Mouse (Mus musculus) adrenal gland, postnatal 25 days (tissue): Measurements from ENCODE around the gene Pole2. TPM values are rescaled to one million over a fixed set of nuclear protein-coding genes. Genes with fewer than 3 reads are reported as not detected.
"Not testable (repeated sequence)": the region's sequence is repeated elsewhere in the genome, so short reads cannot be mapped to it uniquely, and the experiment has no call there.

ENCODE experiments used
- DNase-seq: peaks from one replicate; pipeline ENCODE4 v3.0.0; 2021; ENCODE audit warnings: mixed read lengths
- microRNA-seq, 2 experiments: library from miRNA; unstranded; fragments of <30 nt; microRNA quantifications; one replicate each; pipeline ENCODE4 v1.2.0; 2021
- total RNA-seq: library from RNA; stranded (reverse); gene quantifications from 2 replicates; pipeline ENCODE4 v1.2.3, GENCODE M21; 2021

Gene Pole2
- total RNA-seq, 1 experiment from 2014 or later = 5.8 TPM

DNA sequence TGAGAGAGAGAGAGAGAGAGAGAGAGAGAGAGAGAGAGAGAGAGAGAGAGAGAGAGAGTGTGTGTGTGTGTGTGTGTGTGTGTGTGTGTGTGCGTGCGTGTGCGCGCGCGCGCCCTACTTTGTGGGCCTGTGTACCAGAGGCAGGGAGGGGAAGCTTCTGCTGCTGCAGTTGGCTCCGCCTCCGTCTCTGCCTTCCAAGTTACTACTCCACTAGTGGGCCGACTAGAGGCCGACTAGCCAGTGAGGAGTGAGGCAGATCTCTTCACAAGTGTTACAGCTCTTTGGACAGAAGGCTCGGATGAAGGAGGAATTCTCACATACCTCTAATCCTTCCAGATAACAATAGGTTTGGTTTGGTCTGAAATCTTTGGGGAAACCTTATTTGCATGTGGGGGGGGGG is 48.6 kb downstream of the Pole2 start:
- no peak for DNase-seq

DNA sequence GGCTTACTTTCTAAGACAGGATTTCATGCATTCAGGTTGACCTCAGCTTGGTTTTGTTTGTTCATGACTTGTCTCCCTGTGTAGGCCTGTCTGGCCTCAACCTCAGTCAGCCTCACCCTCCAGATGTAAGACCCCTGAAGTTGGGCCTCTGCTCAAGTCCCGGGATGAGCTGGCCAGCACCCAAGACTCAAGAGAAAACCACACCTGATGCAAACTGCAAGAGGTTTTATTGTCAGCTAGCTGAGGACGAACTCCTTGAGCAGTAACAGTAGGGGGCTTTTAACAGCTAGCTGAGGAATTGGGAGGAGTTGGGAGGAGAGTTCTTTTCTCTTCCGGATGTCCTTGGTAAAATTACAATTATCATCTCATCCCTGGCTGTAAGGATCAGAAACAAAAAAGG is 50.5 kb downstream of the Pole2 start:
- DNase-seq = no peak

DNA sequence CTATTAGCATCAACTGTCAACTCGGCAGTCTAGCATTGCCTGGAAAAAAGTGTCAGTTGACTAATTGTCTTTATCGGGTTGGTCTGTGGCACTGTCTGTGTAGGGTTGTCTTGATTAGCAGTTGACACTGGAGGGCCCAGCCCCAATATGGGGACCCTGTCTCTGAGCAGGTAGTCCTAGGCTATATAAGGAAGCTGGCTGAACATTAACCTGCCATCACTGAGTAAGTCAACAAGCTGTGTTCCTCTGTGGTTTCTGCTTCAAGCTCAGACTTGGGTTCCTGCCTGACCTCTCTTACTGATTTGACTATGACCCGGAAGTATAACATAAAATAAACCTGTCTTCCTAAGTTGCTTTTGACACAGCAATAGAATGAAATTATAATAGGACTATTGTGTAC is 52.0 kb downstream of the Pole2 start:
- no peak for DNase-seq

DNA sequence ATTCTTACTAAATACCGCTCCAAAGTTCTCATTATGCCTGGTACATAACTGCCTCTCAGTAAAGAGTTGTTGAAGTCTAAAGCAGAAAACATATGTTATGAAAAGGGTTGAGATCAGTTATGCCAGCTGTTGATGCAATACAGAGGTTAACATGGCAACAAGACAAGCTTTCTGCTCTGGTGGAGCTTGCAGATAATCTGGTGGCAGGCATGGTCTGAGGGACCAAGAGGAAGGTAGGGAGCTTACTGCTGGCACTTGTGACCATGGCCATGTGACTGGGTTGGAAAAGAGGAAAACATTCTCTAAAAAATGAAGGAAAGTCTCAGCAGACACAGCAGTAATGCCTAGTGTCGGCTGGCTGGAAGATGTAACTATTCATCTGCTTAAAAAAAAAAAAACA is 56.7 kb downstream of the Pole2 start:
- no peak for DNase-seq

DNA sequence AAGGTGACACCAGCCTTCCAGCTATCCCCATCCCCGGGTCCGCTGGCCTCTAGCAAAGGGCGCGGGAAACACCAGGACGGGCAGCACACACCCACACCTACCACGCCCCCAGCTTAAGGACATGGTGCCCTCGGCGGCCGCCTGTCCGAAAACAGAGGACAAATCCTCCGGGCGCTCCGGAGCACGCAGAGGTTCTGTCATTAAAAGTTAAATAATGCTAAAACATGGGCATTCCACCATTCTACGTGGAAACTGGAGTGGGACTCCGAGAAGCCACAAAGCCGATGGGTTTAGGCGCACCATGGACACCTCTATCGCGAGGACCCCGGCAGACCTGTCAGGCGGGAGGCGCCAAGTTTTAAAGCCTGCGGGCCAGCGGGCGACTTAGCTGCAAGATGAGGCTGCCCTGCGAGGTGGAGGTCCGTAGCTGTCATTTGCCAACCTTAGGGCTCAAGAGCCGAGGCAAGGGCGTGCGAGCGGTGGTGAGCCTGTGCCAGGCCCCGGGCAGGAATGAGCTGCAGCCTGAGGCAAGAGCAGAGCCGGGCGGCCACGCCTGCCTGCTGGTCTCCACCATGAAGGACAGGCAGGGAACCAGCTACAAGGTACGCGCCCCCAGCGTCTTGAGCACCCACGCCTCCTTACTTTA is 59.4 kb downstream of the Pole2 start, which contains the start of gene Lrr1:
Lrr1 (plus strand) TSS at position 354 of the 646 bp plus-strand sequence.
- peak; percentile 81 for DNase-seq

DNA sequence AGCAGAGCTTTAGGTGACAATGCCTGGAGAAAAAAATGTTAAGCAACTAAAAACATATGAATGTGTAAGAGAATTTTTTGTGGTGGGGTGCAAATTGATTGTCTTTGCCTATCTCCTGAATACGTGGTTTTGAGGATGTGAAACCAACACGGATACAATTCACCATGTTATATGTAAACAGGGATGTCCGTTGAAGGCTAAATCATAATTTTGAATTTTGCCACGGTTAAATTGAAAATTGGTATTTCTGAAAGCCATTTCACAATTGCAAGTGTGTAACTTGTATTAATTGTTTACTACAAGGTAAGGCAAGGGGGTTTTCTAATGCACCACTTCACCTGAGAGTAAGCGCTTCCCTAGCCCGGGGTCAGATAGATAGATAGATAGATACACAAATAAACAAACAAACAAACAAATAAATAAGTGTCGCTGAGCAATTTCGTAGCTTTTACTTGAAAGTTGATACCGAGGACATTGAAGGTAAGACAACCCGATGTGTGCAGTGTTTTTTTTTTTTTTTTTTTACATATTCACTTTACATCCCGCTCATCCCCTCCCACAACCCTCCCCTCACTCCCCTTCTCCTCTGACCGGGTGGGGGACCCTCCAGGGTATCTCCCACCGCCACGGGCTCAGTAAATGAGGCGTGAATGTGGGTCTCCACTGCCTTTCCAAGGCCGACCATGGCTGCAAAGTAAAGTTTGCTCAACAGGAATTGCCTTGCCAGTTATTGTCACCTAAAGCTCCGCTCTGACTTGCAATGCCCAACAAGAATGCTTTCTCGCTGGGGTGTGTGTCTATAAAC is 60.1 kb downstream of the Pole2 start:
- DNase-seq = no peak

DNA sequence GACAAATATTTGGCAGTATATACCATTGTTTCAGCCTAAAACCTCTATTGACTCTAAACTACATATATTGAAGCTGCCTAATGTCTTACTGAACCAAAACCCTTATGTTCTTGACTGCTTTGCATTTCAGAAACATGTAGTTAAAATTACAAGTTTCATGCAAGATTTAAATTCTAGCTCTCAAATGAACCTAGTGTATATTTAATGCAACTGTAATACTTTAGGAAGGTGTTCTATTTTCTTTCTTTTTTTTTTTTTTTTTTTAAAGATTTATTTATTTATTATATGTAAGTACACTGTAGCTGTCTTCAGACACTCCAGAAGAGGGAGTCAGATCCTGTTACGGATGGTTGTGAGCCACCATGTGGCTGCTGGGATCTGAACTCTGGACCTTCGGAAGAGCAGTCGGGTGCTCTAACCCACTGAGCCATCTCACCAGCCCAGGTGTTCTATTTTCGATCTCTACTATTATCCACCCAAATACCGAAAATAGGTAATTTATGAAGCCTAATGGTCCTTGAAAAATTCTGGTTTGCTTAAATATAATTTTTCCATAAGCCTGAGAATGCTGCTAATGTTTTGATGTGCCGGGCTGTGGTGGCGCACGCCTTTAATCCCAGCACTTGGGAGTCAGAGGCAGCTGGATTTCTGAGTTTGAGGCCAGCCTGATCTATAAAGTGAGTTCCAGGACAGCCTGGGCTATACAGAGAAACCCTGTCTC is 61.0 kb downstream of the Pole2 start:
- DNase-seq = not testable (repeated sequence)

DNA sequence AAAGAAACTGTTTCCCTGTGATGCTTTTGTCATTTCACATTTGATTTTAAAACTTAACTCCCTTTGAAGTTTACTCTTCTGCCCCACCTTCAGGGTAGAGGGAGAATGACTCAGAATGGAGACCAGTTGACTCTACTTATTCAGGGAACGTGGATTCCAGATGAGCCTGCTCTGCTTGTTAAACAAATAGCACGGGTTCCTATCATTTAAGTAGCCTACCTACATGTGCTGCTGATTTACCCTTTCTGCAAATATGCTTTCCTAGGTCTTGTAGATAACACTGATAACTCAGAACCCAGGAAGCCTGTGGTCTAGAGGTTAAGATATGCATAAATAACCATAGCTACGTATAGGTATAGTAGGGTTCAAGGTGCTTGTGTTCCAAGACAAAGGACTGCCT is 63.1 kb downstream of the Pole2 start:
- DNase-seq = no peak

DNA sequence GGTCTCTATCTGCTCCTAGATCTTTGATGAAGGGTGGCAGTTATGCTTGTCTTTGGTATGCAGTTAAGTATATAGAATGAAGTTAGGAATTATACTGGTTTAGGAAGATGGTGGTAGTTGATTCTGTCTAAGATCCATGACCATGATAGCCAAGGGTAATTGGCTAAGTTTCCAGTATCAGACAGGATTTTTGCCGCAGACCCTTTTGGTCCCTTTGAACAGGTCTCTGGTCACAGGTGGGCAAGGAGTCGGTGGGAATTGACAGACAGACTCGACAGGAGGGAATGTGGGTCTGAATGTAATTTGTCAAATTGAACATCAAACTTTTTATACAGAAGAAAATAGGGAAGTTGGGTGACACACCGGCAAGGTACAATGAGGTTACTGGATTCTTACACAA is 64.4 kb downstream of the Pole2 start:
- not testable (repeated sequence) for DNase-seq

DNA sequence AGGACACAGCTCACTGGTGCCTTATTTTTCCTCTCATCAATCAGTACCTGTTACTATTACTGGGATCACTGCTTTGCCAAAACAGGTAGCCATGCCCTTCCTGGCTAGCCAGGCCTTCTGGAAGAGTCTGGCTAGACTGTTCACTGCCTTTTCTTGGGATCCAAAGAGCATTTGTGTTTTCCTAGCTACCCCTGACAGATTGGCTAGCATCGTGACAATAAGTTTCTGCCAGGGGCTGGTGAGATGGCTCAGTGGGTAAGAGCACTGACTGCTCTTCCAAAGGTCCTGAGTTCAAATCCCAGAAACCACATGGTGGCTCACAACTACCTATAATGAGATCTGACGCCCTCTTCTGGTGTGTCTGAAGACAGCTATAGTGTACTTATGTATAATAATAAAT is 67.3 kb downstream of the Pole2 start:
- not testable (repeated sequence) for DNase-seq

DNA sequence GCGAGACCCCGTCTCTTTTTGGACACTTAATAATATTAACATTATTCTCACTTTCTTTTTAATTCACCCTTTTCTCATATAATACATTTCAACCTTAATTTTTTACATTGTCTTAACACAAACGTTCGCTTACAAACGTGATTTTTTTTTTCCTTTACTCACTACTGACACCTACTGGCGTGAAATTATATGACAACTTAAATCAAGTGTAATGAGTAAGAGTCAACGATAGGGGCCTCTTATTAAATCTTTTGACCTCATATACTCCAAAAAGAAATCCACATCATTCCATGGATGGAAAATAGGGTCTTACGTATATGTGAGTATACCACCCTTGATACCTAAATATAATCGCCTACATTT is 68.4 kb downstream of the Pole2 start:
- no peak for DNase-seq

DNA sequence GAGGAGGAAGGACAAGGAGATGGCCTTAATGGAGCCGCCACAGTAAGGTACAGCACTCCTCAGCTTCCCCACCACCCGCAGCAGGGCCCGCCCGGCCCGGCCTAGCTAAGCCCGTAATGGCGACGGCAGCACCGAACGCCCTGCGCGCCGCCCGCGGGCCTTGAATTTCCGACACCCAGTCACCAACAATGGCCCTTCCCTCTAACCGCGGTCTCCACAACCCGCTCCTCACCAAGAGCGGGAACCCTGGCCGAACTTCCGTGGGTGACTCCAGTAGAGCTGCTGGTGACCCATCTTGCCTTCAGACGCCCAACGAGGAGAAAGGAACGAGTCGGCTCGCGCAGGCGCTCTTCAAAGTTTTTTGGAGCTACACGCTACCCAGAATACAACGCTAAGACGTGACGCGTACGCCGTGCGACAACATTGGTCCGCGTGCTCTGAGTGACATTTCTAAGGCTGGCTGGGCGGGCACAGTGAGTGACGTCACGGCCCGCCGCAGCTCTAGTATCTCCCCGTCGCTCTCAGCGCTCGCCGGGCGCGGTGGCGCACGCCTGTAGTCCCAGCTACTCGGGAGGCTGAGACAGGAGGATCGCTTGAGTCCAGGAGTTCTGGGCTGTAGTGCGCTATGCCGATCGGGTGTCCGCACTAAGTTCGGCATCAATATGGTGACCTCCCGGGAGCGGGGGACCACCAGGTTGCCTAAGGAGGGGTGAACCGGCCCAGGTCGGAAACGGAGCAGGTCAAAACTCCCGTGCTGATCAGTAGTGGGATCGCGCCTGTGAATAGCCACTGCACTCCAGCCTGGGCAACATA is 69.0 kb downstream of the Pole2 start, which contains the start of gene Rps29:
Rps29 (minus strand) TSS at position 422 of the 813 bp plus-strand sequence.
- peak; percentile 95 for DNase-seq

DNA sequence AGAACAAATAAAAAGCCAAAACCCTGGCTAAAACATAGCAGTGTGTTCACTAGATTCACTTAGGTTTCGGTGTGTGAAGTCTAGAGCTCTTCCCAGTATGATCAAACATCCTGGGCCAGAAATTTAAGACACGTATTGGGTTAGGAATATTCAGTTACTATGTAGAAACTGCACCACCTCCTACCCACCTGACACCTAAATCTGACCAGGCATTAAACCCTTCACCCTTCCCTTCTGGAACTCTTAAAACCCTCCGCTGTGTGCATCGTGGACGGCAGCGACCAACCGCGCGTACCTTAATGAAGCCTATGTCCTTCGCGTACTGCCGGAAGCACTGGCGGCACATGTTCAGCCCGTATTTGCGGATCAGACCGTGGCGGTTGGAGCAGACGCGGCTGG is 69.6 kb downstream of the Pole2 start:
- DNase-seq = no peak

DNA sequence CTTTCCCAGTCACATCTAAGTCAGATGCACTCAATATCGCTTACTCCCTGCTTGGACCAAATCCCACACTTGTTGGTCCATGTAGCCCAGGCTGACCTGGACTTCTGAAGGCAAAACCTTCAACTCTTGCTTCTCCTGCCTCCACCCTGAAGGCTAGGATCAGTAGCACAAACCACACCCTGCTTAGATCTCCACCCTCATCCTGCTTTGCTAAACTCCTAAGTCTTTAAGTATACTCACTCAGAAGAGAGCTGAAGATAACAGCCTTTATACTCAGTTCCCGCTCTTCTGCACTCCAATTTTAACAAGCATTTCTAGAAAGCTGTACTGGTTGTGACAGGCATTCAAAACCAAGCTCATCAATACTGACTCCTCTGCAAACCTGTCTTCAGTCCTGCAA is 70.9 kb downstream of the Pole2 start:
- DNase-seq = no peak

DNA sequence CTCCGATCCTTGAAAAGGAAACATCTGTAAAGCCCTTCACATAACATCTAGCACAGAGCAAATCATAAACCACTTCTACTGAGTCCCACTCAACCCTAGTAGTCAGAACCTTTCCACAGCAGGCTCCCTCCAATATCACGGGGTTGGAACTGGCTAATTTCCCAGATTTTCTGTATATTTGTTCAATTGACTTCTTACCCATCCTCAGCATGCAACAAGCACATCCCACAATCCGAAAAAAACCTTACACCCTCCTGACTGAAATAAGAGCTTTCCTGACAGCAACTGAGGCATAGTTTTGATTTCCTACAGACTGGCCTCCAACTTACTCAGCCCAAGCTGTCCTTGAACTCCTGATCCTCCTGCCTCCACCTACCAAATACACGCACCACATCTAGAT is 71.6 kb downstream of the Pole2 start:
- no peak for DNase-seq

DNA sequence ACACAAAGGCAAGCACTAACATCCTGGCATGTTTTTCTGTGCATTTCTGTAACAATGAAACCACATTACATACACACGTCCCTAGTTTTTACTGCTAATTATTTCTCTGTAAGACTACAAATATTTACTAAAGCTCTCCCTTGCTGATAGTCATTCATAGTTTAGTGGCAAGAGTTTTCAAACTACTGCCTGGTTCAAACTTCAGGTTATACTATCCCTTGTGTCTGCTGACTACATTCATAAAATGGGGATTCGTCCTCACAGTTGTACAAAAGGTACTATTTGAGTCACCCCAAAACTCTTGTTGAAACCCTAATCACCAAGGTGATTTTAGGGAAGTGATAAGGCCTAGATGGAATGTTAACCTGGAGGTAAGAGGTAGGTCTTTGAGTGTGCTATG is 72.1 kb downstream of the Pole2 start:
- DNase-seq = no peak

Small RNA genes within 50 kb of the gene (microRNA-seq; reads per million reads assigned to microRNA genes)
- gene Gm47287 (0 reads per million in 2 experiments), gene Gm47295 (0.71 to 1.7 reads per million in 2 experiments)

Other genes starting within 250 kb of the Pole2 start
- 1,073 and 1,362 TPM in 2 replicates for gene Rps29, start 69.0 kb downstream of the Pole2 start, total RNA-seq
- 0.85 TPM in 1 of 2 replicates, not detected in the other for gene Lrr1, start 59.4 kb downstream of the Pole2 start, total RNA-seq
- 574 and 660 TPM in 2 replicates for gene Rpl36al, start 44.1 kb downstream of the Pole2 start, total RNA-seq
- 48.4 and 54.3 TPM in 2 replicates for gene Mgat2, start 44.0 kb downstream of the Pole2 start, total RNA-seq
- gene Gm49383, start 31.1 kb downstream of the Pole2 start, total RNA-seq = 6.6 and 6.8 TPM in 2 replicates
- 0.95 and 2.0 TPM in 2 replicates for gene Dnaaf2, start 29.8 kb downstream of the Pole2 start, total RNA-seq
- 5.4 and 6.9 TPM in 2 replicates for gene Gm49384, start 23.9 kb downstream of the Pole2 start, total RNA-seq
- 6.8 and 10.6 TPM in 2 replicates for gene Klhdc1, start 13.0 kb upstream of the Pole2 start, total RNA-seq
- gene Klhdc2, start 68.5 kb upstream of the Pole2 start, total RNA-seq = 54.6 and 65.0 TPM in 2 replicates
- 41.7 and 47.0 TPM in 2 replicates for gene Nemf, start 129.0 kb upstream of the Pole2 start, total RNA-seq
- gene Arf6, start 144.0 kb upstream of the Pole2 start, total RNA-seq = 112 and 118 TPM in 2 replicates
- gene Gm9887, start 144.3 kb upstream of the Pole2 start, total RNA-seq = 1.5 TPM in 1 of 2 replicates, not detected in the other